Mouse (Mus musculus): ENCODE results near the gene 4933427D14Rik.

DNA sequence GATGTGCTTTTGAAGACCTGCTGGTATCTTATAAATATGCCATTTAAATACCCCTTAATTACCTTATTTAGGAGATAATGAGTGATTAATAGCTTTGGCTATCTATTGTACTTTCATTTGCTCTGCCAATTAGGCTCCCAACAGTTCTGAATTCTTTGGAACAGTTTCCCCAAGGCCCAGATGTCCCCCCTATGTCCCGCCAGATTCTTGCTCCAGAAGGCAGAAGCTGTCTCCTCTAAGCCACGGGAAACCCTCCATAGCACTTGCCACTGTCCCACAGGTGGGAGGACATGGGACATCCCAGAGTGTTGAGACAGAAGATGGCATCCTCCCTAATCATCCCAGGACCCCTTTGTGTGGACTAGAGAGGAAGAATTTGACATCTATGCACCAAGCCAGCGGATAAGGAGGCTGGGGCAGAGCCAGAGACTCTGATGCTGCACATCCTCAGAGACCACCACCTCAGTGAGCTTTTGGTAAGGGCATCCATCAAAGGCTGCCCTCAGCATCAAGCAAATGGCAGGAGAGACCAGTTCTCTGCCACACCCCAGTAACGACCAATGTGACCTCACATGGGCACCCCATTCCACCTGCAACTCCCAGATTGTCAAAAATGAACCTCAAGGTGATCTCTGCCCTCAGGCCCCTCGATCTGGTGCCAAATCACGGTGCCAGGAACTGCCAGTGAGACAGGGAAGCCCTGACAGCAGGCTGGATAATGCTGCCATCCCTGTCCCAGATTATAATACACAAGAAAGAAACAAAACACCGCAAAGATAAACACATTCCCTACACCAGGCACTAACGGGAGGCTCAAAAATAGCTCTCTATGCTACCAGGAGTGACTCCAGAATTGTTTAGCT, 78.0 kb downstream of the 4933427D14Rik start:
- TF ChIP-seq CTCF (conservative IDR thresholded peaks at IDR 0.05; ENCODE audit: low read length) (no peak), NANOG (IDR thresholded peaks at IDR 0.05; ENCODE audit: borderline replicate concordance, low read length) (no peak), POU5F1 (IDR thresholded peaks at IDR 0.05; ENCODE audit: borderline replicate concordance, low read length) (no peak)
